Mouse (Mus musculus) forebrain, embryonic 11.5 days (tissue): ENCODE results near the gene Yipf3. TPM values are rescaled to one million over a fixed set of nuclear protein-coding genes. Genes with fewer than 3 reads are reported as not detected.

Experiments
- ATAC-seq: fragments of 200-750 bp; cut with Nextera tagmentation; replicated peaks from 2 replicates; pipeline ENCODE4 v1.8.0; 2017; ENCODE audit warnings: moderate TSS enrichment; ENCODE audit not compliant: low FRiP score
- DNase-seq: peaks from one replicate; pipeline ENCODE4 v3.0.0-alpha.2; 2017; ENCODE audit warnings: low spot score
- H3K27ac ChIP-seq: fragments of 300-500 bp; sonication (generic); 2 replicates; pipeline ENCODE4 v1.5.1; 2014; ENCODE audit warnings: low read depth, low read length
- H3K27me3 ChIP-seq: fragments of 300-500 bp; sonication (generic); 2 replicates; pipeline ENCODE4 v1.6.1; 2014; ENCODE audit warnings: mild to moderate bottlenecking, low read length, mixed read lengths; ENCODE audit not compliant: control insufficient read depth, insufficient read depth
- H3K36me3 ChIP-seq: fragments of 300-500 bp; sonication (generic); 2 replicates; pipeline ENCODE4 v1.6.1; 2014; ENCODE audit warnings: mild to moderate bottlenecking, low read length, moderate library complexity, mixed read lengths; ENCODE audit not compliant: control insufficient read depth, insufficient read depth
- H3K4me1 ChIP-seq: fragments of 300-500 bp; sonication (generic); replicated peaks from 2 replicates; pipeline ENCODE4 v1.6.1; 2014; ENCODE audit warnings: low read length, mixed read lengths; ENCODE audit not compliant: control insufficient read depth, insufficient read depth
- H3K4me2 ChIP-seq: fragments of 300-500 bp; sonication (generic); 2 replicates; pipeline ENCODE4 v1.6.1; 2014; ENCODE audit warnings: low read depth, mild to moderate bottlenecking, low read length, moderate library complexity, mixed read lengths; ENCODE audit not compliant: severe bottlenecking
- H3K4me3 ChIP-seq: fragments of 300-500 bp; sonication (generic); 2 replicates; pipeline ENCODE4 v1.5.1; 2014; ENCODE audit warnings: low read depth, low read length
- H3K9ac ChIP-seq: fragments of 300-500 bp; sonication (generic); 2 replicates; pipeline ENCODE4 v1.6.1; 2014; ENCODE audit warnings: low read length
- H3K9me3 ChIP-seq: fragments of 300-500 bp; sonication (generic); 2 replicates; pipeline ENCODE4 v1.6.1; 2016; ENCODE audit warnings: low read length, mixed read lengths; ENCODE audit not compliant: control insufficient read depth
- WGBS: fragments of 180-500 bp; shearing (Covaris S2); extraction: QIAGEN DNeasy Blood & Tissue Kit; methylation state at CpG from one replicate; pipeline ENCODE4 v1.1.7; 2014; 5-methylcytosine and 5-hydroxymethylcytosine counted together
- polyA plus RNA-seq: library from polyadenylated mRNA; unstranded; fragments of >200 nt; fragmentation: Nextera tagmentation; extraction: Ambion mirVana; gene quantifications from 2 replicates; pipeline ENCODE4 v1.2.1, GENCODE M21; 2014

Yipf3 gene
- polyA plus RNA-seq, 1 experiment from 2014 or later, result 57.8 TPM

DNA sequence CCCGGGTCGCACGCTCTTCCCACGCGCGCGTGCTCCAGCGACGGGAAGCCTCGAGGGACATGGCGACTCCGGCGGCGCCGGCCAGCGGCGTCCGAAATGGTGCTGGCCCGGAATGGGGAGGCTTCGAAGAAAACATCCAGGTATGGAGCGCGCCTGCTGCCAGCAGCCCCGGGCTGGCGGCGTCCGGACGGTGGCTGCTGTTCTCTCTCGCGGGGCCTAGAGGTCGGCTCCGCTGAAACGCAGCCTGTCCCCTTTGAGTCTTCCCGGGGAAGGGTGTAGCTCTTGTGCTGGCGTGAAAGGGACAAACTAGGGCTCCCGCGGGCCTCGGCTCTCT lies 276 bp downstream of the Yipf3 start:
- Histone ChIP-seq H3K9ac (peak overlapping the region; percentile 94), H3K4me2 (peak overlapping the region; percentile 73), H3K9me3 (no peaks in the 10 kb centered on the region), H3K27ac (peak overlapping the region; percentile 37; the same call in 1 of the 2 replicates), H3K36me3 (peaks cover 19% of the 10 kb centered on the region; the same call in 1 of the 2 replicates), H3K4me1 (peaks cover 13% of the 10 kb centered on the region; the same call in 1 of the 2 replicates), H3K27me3 (no peaks in the 10 kb centered on the region), H3K4me3 (peak overlapping the region; percentile 94)
- WGBS, result under 1% methylated on average over 37 of the region's 37 CpGs
- no peak for DNase-seq
- ATAC-seq, result no peak; the same call in 1 of the 2 replicates

DNA sequence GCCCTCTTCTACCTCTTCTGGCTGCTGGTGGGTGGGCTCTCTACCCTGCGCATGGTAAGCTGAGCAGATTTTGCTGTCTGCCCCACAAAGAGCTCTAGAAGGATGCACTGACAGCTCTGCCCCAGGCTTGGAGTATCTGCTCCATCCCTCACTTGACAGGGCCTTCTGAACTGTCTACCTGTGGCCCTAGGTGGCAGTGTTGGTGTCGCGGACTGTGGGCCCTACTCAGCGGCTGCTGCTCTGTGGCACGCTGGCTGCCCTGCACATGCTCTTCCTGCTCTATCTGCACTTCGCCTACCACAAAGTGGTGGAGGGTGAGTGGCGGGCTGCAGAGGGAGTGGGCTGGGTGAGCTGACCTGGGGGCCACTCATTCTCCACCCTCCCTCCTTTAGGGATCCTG lies 3.3 kb downstream of the Yipf3 start:
- 82% methylated on average over 7 of the region's 7 CpGs for WGBS
- no peak for ATAC-seq

DNA sequence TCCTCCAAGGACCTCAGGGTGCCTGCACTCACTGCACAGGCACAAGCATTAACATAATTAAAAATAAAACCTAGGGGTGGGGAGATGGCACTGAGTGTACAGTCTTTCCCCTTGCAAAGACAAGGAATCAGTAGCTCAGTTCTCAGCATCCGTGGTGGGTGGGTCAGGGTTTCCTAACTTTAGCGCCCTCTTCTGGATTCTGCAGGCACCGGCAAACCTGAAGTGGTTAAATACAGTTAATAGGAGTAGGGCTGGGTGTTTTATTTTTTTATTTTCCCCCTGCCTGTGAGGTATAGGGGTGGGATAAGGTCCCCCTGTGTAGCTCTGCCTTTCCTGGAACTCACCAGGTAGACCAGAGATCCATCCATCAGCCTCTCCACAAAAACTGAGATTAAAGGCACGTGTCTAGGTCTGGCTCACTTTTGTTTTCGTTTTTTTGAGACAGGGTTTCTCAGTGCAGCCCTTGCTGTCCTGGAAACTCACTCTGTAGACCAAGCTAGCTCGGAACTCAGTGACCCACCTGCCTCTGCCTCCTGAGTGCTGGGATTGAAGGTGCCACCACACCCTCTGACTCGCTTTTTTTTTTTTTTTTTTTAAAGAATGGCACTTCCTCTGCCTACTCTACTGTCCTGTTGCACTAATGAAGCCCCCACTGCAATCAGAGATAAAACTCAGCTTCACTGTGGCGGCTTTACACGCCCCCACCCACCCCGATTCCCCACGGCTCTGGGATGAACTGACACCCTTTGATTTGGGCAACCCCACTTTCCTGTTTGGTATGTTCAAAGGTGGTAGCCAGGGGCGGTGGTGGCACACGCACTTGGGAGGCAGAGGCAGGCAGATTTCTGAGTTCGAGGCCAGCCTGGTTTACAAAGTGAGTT lies 4.9 kb downstream of the Yipf3 start:
- ATAC-seq (no peak), DNase-seq (peak; percentile 73)
- peaks cover 4% of the 10 kb centered on the region; the same call in 1 of the 2 replicates for H3K36me3 ChIP-seq
- H3K4me3 ChIP-seq, result peak overlapping the region; percentile 61; the same call in 1 of the 2 replicates
- WGBS, result 59% methylated on average over 13 of the region's 14 CpGs
- H3K9me3 ChIP-seq, result no peaks in the 10 kb centered on the region; the same call in 1 of the 2 replicates
- H3K9ac ChIP-seq, result peak overlapping the region; percentile 72
- H3K27me3 ChIP-seq, result peaks cover 5% of the 10 kb centered on the region; the same call in 1 of the 2 replicates
- peaks cover 10% of the 10 kb centered on the region; the same call in 1 of the 2 replicates for H3K4me1 ChIP-seq
- no peak overlapping the region for H3K27ac ChIP-seq
- peak overlapping the region; percentile 99 for H3K4me2 ChIP-seq

More for the DNA sequence above, 3.3 kb downstream of the Yipf3 start:
- no peak for DNase-seq
- Histone ChIP-seq H3K4me1 (peaks cover 15% of the 10 kb centered on the region; the same call in 1 of the 2 replicates), H3K4me3 (no peak overlapping the region), H3K4me2 (no peak overlapping the region), H3K9ac (no peak overlapping the region), H3K9me3 (no peaks in the 10 kb centered on the region), H3K27ac (no peak overlapping the region), H3K27me3 (peaks cover 5% of the 10 kb centered on the region; the same call in 1 of the 2 replicates), H3K36me3 (peaks cover 4% of the 10 kb centered on the region; the same call in 1 of the 2 replicates)

DNA sequence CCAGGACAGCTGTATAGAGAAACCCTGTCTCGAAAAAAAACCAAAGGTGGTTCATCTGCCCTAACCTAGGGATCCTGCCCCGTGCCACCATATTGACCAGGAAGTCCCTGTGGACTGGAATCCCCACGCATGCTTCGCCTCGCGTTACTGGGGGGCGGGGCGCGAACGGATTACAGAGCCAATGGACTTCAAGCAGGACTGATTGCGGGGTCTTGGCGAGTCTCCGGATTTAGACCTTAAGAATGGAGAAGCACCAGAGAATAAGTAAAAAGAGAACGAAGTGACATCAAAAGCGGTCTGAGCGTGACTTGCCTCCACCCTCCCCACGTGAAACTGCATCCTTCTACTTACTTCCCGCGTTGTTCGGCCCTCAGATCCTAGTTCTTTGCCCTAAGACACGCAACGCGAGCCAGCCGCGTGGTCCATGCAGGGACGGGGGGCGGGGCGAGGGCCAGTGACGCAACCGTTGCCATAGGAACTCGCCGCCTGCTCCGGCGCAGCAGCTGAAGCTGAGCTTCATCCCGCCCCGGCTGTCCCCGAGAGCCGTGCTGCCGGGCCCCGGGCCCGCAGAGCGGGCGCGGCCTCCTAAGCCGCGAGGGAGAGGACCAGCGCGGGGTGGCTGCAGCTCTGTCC lies 5.7 kb downstream of the Yipf3 start, which contains the start of gene Lrrc73:
TSS of gene Lrrc73 (plus strand) at position 80 of the 633 bp plus-strand sequence.
- Histone ChIP-seq H3K9me3 (no peaks in the 10 kb centered on the region; the same call in 1 of the 2 replicates), H3K36me3 (peaks cover 4% of the 10 kb centered on the region; the same call in 1 of the 2 replicates), H3K9ac (peak within 1 kb of the TSS; percentile 72), H3K4me1 (peaks cover 9% of the 10 kb centered on the region; the same call in 1 of the 2 replicates), H3K4me3 (peak within 1 kb of the TSS; percentile 61), H3K4me2 (peak within 1 kb of the TSS; percentile 99), H3K27ac (no peak within 1 kb of the TSS), H3K27me3 (peaks cover 5% of the 10 kb centered on the region; the same call in 1 of the 2 replicates)
- ATAC-seq (peak; percentile 91), DNase-seq (peak; percentile 95)
- WGBS, result 2% methylated on average over 40 of the region's 48 CpGs

DNA sequence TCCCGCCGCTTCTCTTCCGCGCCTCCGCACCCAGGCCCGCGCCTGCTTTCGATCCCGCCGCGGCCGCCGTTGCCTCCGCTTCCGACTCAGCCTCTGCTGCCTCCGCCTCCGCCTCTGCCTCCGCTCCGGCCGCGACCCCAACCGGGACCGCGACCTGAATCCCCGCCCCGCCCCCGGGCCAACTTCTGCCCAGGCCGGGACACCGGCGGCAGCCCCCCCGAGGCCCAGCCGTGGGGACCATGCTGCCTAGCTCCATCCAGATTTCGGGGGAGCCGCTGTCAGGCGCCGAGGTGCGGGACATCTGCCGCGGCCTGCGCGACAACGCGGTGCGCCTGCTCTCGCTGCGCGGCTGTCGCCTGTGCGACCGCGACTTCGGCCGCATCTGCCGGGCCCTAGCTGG lies 6.2 kb downstream of the Yipf3 start:
- no peaks in the 10 kb centered on the region; the same call in 1 of the 2 replicates for H3K9me3 ChIP-seq
- peak overlapping the region; percentile 99 for H3K4me2 ChIP-seq
- peak overlapping the region; percentile 61 for H3K4me3 ChIP-seq
- DNase-seq (no peak), ATAC-seq (no peak; the same call in none of the 2 replicates)
- H3K27me3 ChIP-seq, result peaks cover 5% of the 10 kb centered on the region; the same call in 1 of the 2 replicates
- H3K27ac ChIP-seq, result no peak overlapping the region
- H3K4me1 ChIP-seq, result peaks cover 3% of the 10 kb centered on the region; the same call in 1 of the 2 replicates
- peaks cover 4% of the 10 kb centered on the region; the same call in 1 of the 2 replicates for H3K36me3 ChIP-seq
- H3K9ac ChIP-seq, result peak overlapping the region; percentile 72
- WGBS, result 1% methylated on average over 39 of the region's 54 CpGs

DNA sequence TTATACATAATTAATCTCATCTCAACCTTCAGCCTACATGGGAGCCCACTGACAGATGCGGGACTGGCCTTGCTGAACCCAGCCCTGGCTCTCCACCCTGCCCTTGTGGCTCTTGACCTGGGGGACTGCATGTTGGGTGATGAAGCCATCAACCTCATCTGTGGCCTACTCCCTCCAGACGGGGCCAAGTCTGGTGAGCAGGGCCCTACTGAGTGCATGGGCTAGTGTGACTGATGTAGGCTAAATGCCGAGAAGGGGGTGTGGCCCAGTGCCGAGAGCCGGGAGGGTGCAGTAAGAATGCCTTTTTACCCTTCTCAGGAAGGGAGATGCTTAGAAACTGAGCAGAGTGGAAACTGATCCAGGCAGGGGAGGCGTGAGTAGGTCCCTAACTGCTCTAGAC lies 7.3 kb downstream of the Yipf3 start:
- H3K27ac ChIP-seq, result no peak overlapping the region
- no peaks in the 10 kb centered on the region; the same call in 1 of the 2 replicates for H3K9me3 ChIP-seq
- no peak overlapping the region for H3K4me2 ChIP-seq
- 31% methylated on average over 6 of the region's 6 CpGs for WGBS
- H3K36me3 ChIP-seq, result peaks cover 9% of the 10 kb centered on the region; the same call in 1 of the 2 replicates
- H3K27me3 ChIP-seq, result peaks cover 5% of the 10 kb centered on the region; the same call in 1 of the 2 replicates
- ATAC-seq, result no peak
- 0 out of 2 replicates have a peak, but pooled peaks cover 2% of the 10 kb centered on the region for H3K4me1 ChIP-seq
- no peak overlapping the region for H3K4me3 ChIP-seq
- DNase-seq, result no peak
- no peak overlapping the region for H3K9ac ChIP-seq

DNA sequence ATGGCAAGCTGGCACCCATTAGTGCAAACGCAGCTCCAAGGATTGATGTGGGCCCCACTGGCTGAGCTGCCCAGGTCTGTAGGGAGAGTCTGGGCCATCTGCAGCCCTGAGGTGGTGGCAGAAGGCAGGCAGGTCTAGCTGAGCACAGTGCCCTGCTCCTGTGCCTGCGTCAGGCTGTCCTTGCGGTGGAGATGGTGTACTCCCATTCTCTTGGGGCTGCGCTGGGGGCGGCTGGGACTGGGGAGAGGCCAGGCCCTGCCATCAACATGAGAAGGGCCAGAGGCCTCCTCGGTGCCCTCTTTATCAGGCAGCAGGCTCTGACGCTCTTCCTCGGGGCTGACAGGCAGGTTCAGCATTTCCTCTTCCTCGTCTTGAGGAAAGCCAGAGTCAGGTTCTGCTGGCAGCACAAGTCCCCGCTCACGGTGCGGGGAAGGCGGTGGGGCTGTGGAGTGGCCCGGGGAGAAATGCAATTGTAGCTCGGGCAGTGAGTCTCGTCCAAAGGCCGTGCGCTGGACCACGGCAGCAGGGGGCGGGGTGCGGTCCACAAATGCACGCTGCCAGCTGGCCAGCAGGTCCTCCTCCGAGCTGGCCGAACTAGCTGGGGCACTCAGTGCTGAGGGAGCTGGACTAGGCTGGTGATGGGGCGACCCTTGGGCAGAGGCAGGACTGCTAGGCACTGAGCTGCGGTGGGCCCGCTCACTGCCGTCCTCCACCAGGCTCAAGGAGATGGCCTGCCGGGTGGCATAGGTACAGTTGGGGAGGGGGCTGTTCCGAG lies 10.6 kb downstream of the Yipf3 start:
- DNase-seq (no peak), ATAC-seq (no peak)
- WGBS, result 88% methylated on average over 30 of the region's 30 CpGs
- H3K4me1 ChIP-seq, result 0 out of 2 replicates have a peak, but pooled peaks cover under 1% of the 10 kb centered on the region
- H3K27ac ChIP-seq, result no peak overlapping the region
- no peak overlapping the region for H3K9ac ChIP-seq
- peaks cover 5% of the 10 kb centered on the region; the same call in 1 of the 2 replicates for H3K27me3 ChIP-seq
- no peaks in the 10 kb centered on the region; the same call in 1 of the 2 replicates for H3K9me3 ChIP-seq
- H3K4me2 ChIP-seq, result no peak overlapping the region
- H3K4me3 ChIP-seq, result no peak overlapping the region
- peaks cover 12% of the 10 kb centered on the region for H3K36me3 ChIP-seq
